Mouse (Mus musculus) heart, postnatal 36 days (tissue): ENCODE measurements around the gene Nupl2. TPM values are rescaled to one million over a fixed set of nuclear protein-coding genes. Genes with fewer than 3 reads are reported as not detected.

Experiments used
- DNase-seq, 2 experiments: peaks; one replicate each; pipeline ENCODE4 v3.0.0; 2021 to 2022
- intact Hi-C: fragments of 180-260 bp; cut with DNase I; formaldehyde crosslinking; loops from one replicate; pipeline ENCODE4 v1.15.1; 2025
- total RNA-seq, 2 experiments: library from RNA; stranded (reverse); gene quantifications; 2 replicates each; pipeline ENCODE4 v1.2.3; 2021

Nupl2 gene
- total RNA-seq, 2 experiments from 2014 or later: 7.1 to 8.6 TPM

- intact Hi-C loops: no loop called here
Observed at GRCm38 (mm10) chr5:24207965-24208364, 43.2 kb downstream of the Nupl2 start.

GRCm38 (mm10) chr5:24208505-24208904, 43.7 kb downstream of the Nupl2 start:
- intact Hi-C loops: no loop called here
- no peak for DNase-seq

More at GRCm38 (mm10) chr5:24207965-24208364, 43.2 kb downstream of the Nupl2 start:
- DNase-seq: no peak

GRCm38 (mm10) chr5:24213861-24214546, 49.2 kb downstream of the Nupl2 start:
- intact Hi-C loops: no loop called here
- DNase-seq: no peak

- intact Hi-C loops: no loop called here
- no peak for DNase-seq
Observed at GRCm38 (mm10) chr5:24214547-24214878, 49.8 kb downstream of the Nupl2 start.

- intact Hi-C loops: no loop called here
- no peak for DNase-seq
Observed at GRCm38 (mm10) chr5:24214900-24215299, 50.1 kb downstream of the Nupl2 start.

Other genes starting within 250 kb of the Nupl2 start
- 10 to 100 TPM; 31.7 to 58.7 TPM for gene Fam126a, start 134.3 kb upstream of the Nupl2 start, total RNA-seq
- gene Klhl7, start 64.4 kb upstream of the Nupl2 start, total RNA-seq: 10 to 100 TPM; 42.1 to 51.2 TPM
- 10 to 100 TPM; 56.3 to 72.6 TPM for gene Kcnh2, start 186.6 kb downstream of the Nupl2 start, total RNA-seq
- gene Nos3, start 199.8 kb downstream of the Nupl2 start, total RNA-seq: 10 to 100 TPM; 23.7 to 26.2 TPM
- gene Atg9b, start 227.2 kb downstream of the Nupl2 start, total RNA-seq: under 1 TPM; 0.27 to 0.75 TPM
- gene Abcb8, start 228.7 kb downstream of the Nupl2 start, total RNA-seq: 10 to 100 TPM; 83.7 to 84.9 TPM
- not detected for gene Asic3, start 248.4 kb downstream of the Nupl2 start, total RNA-seq